9 mouse cellular contexts compared by ENCODE assay signal in genomic region chr6:86004271-86005148, GRCm38 (mm10). TPM values are rescaled to one million over a fixed set of nuclear protein-coding genes. Genes with fewer than 3 reads are reported as not detected.
DNase-seq lines count a peak whose midpoint lies in the region; ATAC-seq and TF ChIP-seq lines count a peak whose summit lies in the region.
"Had no signal": no experiment of that assay in that cellular context is flagged by ENCODE, and none has a peak within 500 bp of the region (broad histone marks: within the 10 kb centered on the region; RNA-seq: fewer than 3 reads in every experiment).

No protein-coding gene starts in this region.

- no peak for TF ChIP-seq POLR2A in bone marrow macrophage, adult 2 months (IDR thresholded peaks at IDR 0.05; ENCODE audit: borderline replicate concordance, low read depth, low read length)
- no peak for TF ChIP-seq POLR2A in embryonic fibroblast, embryonic 13.5 days (IDR thresholded peaks at IDR 0.05; ENCODE audit: low read depth, low read length)
- no peak for TF ChIP-seq POLR2A in limb, embryonic 14.5 days (IDR thresholded peaks at IDR 0.05; ENCODE audit: borderline replicate concordance, extremely low read depth, insufficient read depth, insufficient read length)

- H3K9me3 ChIP-seq in heart, embryonic 10.5 days = no peaks in the 10 kb centered on the region
- no peaks in the 10 kb centered on the region for H3K9me3 ChIP-seq in kidney, embryonic 14.5 days (ENCODE audit: control insufficient read depth, low read length)
- H3K9me3 ChIP-seq in limb, embryonic 14.5 days (ENCODE audit: control insufficient read depth, low read length) = no peaks in the 10 kb centered on the region
- H3K9me3 ChIP-seq in midbrain, postnatal 0 days (ENCODE audit: low read length) = no peaks in the 10 kb centered on the region

- peak overlapping the region; percentile 31 for H3K4me2 ChIP-seq in kidney, embryonic 14.5 days (replicated peaks; ENCODE audit: low read depth, low read length)
- H3K4me2 ChIP-seq in limb, embryonic 14.5 days (replicated peaks; ENCODE audit: low read depth, low read length, severe bottlenecking) = peak overlapping the region; percentile 37
- H3K4me2 ChIP-seq in midbrain, postnatal 0 days (ENCODE audit: low read depth, low read length, poor library complexity, severe bottlenecking) = peak overlapping the region; percentile 45

- H3K4me1 ChIP-seq in bone marrow macrophage, adult 2 months (ENCODE audit: control insufficient read depth, insufficient read depth, low read length) = no peaks in the 10 kb centered on the region
- no peaks in the 10 kb centered on the region for H3K4me1 ChIP-seq in embryonic fibroblast, embryonic 13.5 days (ENCODE audit: control insufficient read depth, insufficient read depth, low read length)
- H3K4me1 ChIP-seq in heart, embryonic 10.5 days = no peaks in the 10 kb centered on the region
- 0 out of 2 replicates have a peak, but pooled peaks cover 2% of the 10 kb centered on the region for H3K4me1 ChIP-seq in kidney, embryonic 14.5 days (ENCODE audit: control insufficient read depth, insufficient read depth, low read length)
- H3K4me1 ChIP-seq in limb, embryonic 14.5 days (ENCODE audit: control insufficient read depth, insufficient read depth, low read length) = no peaks in the 10 kb centered on the region
- H3K4me1 ChIP-seq in midbrain, postnatal 0 days (ENCODE audit: insufficient read depth, low read length) = no peaks in the 10 kb centered on the region

- peak; percentile 93 for ATAC-seq in kidney, embryonic 14.5 days (ENCODE audit: low FRiP score, low TSS enrichment)
- peak; percentile 88 for ATAC-seq in limb, embryonic 14.5 days (ENCODE audit: low FRiP score, low read depth)
- peak; percentile 89 for ATAC-seq in midbrain, postnatal 0 days (ENCODE audit: low FRiP score)

- no peak overlapping the region for H3K4me3 ChIP-seq in bone marrow macrophage, adult 2 months (ENCODE audit: insufficient read depth, low read length)
- no peak overlapping the region for H3K4me3 ChIP-seq in embryonic fibroblast, embryonic 13.5 days (ENCODE audit: insufficient read depth, low read length)
- peak overlapping the region; percentile 40 for H3K4me3 ChIP-seq in heart, embryonic 10.5 days
- H3K4me3 ChIP-seq in kidney, embryonic 14.5 days (ENCODE audit: low read length) = no peak overlapping the region
- H3K4me3 ChIP-seq in limb, embryonic 14.5 days (replicated peaks; ENCODE audit: low read length) = 0 out of 2 replicates have a peak overlapping the region, but pooled peaks have one; percentile 9
- peak overlapping the region; percentile 22 for H3K4me3 ChIP-seq in midbrain, postnatal 0 days (ENCODE audit: low read depth, low read length)

- peak; percentile 82 to 85 for DNase-seq in B cell, adult 2 months
- peak; percentile 93 for DNase-seq in heart, embryonic 10.5 days (ENCODE audit: low spot score)
- peak; percentile 89 for DNase-seq in limb, embryonic 14.5 days (ENCODE audit: low spot score)
- peak; percentile 92 for DNase-seq in midbrain, postnatal 0 days (ENCODE audit: low spot score)
- DNase-seq in spleen, postnatal 14 days (ENCODE audit: low spot score in 2 of 2) = peak; percentile 44 to 61

- no peak overlapping the region for H3K9ac ChIP-seq in kidney, embryonic 14.5 days (ENCODE audit: low read depth, low read length)
- no peak overlapping the region for H3K9ac ChIP-seq in limb, embryonic 14.5 days (ENCODE audit: low read depth, low read length, severe bottlenecking)
- peak overlapping the region; percentile 42 for H3K9ac ChIP-seq in midbrain, postnatal 0 days (replicated peaks; ENCODE audit: low read length, poor library complexity, severe bottlenecking)

- peak; percentile 88 for TF ChIP-seq CTCF in bone marrow macrophage, adult 2 months (IDR thresholded peaks at IDR 0.05; ENCODE audit: low read depth, low read length)
- TF ChIP-seq CTCF in embryonic fibroblast, embryonic 13.5 days (IDR thresholded peaks at IDR 0.05; ENCODE audit: borderline replicate concordance, insufficient read depth, low read length) = peak; percentile 91
- TF ChIP-seq CTCF in midbrain, postnatal 0 days (IDR thresholded peaks at IDR 0.05) = peak; percentile 98

- H3K27me3 ChIP-seq in heart, embryonic 10.5 days (ENCODE audit: insufficient read depth, poor library complexity, severe bottlenecking) = no peaks in the 10 kb centered on the region
- no peaks in the 10 kb centered on the region for H3K27me3 ChIP-seq in kidney, embryonic 14.5 days (ENCODE audit: control insufficient read depth, insufficient read depth, low read length)
- H3K27me3 ChIP-seq in limb, embryonic 14.5 days (ENCODE audit: control insufficient read depth, insufficient read depth, low read length) = no peaks in the 10 kb centered on the region
- H3K27me3 ChIP-seq in midbrain, postnatal 0 days (ENCODE audit: insufficient read depth, low read length) = no peaks in the 10 kb centered on the region

- WGBS in heart, embryonic 10.5 days = 8% methylated on average over 18 of the region's 18 CpGs
- WGBS in kidney, embryonic 14.5 days = 12% methylated on average over 18 of the region's 18 CpGs
- 11% methylated on average over 18 of the region's 18 CpGs for WGBS in limb, embryonic 14.5 days
- 13% methylated on average over 18 of the region's 18 CpGs for WGBS in midbrain, postnatal 0 days

- H3K27ac ChIP-seq in bone marrow macrophage, adult 2 months (ENCODE audit: insufficient read depth, low read depth, low read length) = no peak overlapping the region
- H3K27ac ChIP-seq in embryonic fibroblast, embryonic 13.5 days (ENCODE audit: insufficient read depth, low read length) = no peak overlapping the region
- no peak overlapping the region for H3K27ac ChIP-seq in heart, embryonic 10.5 days
- H3K27ac ChIP-seq in kidney, embryonic 14.5 days (ENCODE audit: low read depth, low read length) = no peak overlapping the region
- no peak overlapping the region for H3K27ac ChIP-seq in limb, embryonic 14.5 days (replicated peaks; ENCODE audit: low read depth, low read length)
- no peak overlapping the region for H3K27ac ChIP-seq in midbrain, postnatal 0 days (ENCODE audit: low read depth, low read length)

- no peaks in the 10 kb centered on the region for H3K36me3 ChIP-seq in heart, embryonic 10.5 days
- no peaks in the 10 kb centered on the region for H3K36me3 ChIP-seq in kidney, embryonic 14.5 days (ENCODE audit: control insufficient read depth, insufficient read depth, low read length)
- no peaks in the 10 kb centered on the region for H3K36me3 ChIP-seq in limb, embryonic 14.5 days (ENCODE audit: control insufficient read depth, insufficient read depth, low read length)
- no peaks in the 10 kb centered on the region for H3K36me3 ChIP-seq in midbrain, postnatal 0 days (ENCODE audit: insufficient read depth, low read length)

RNA-seq across cellular contexts. Expression of gene Figla, which starts 11.5 kb away (rescaled TPM):
- polyA plus RNA-seq in bone marrow macrophage, adult 2 months (2012; ENCODE audit: insufficient read depth, insufficient read length, missing spikeins) = not detected in 2 replicates
- polyA plus RNA-seq in embryonic fibroblast, embryonic 13.5 days (2011; ENCODE audit: insufficient read length, low read depth, missing spikeins) = not detected in 2 replicates
- not detected in 2 replicates for polyA plus RNA-seq in heart, embryonic 10.5 days (2016; fragmentation: Nextera tagmentation; extraction: Ambion mirVana)
- not detected in 2 replicates for polyA plus RNA-seq in kidney, embryonic 14.5 days (2014; fragmentation: Nextera tagmentation; extraction: Ambion mirVana)
- polyA plus RNA-seq in limb, embryonic 14.5 days (2012; rRNA removed) = not detected in 2 replicates
- polyA plus RNA-seq in limb, embryonic 14.5 days (2014; fragmentation: Nextera tagmentation; extraction: Ambion mirVana) = not detected in 2 replicates
- not detected in 2 replicates for total RNA-seq in midbrain, postnatal 0 days (2014; rRNA removed)
- not detected in 2 replicates for polyA plus RNA-seq in midbrain, postnatal 0 days (2015; fragmentation: Nextera tagmentation; extraction: Ambion mirVana)
- total RNA-seq: adrenal gland, postnatal 4 days had no signal

RNA-seq across cellular contexts. Expression of gene Add2, which starts 24.0 kb away (rescaled TPM):
- polyA plus RNA-seq in bone marrow macrophage, adult 2 months (2012; ENCODE audit: insufficient read depth, insufficient read length, missing spikeins) = not detected in 2 replicates
- polyA plus RNA-seq in embryonic fibroblast, embryonic 13.5 days (2011; ENCODE audit: insufficient read length, low read depth, missing spikeins) = 0.11 and 0.17 TPM in 2 replicates
- polyA plus RNA-seq in heart, embryonic 10.5 days (2016; fragmentation: Nextera tagmentation; extraction: Ambion mirVana) = 12.1 and 16.0 TPM in 2 replicates
- 1.9 and 2.6 TPM in 2 replicates for polyA plus RNA-seq in kidney, embryonic 14.5 days (2014; fragmentation: Nextera tagmentation; extraction: Ambion mirVana)
- 2.3 and 2.6 TPM in 2 replicates for polyA plus RNA-seq in limb, embryonic 14.5 days (2012; rRNA removed)
- 1.4 and 2.6 TPM in 2 replicates for polyA plus RNA-seq in limb, embryonic 14.5 days (2014; fragmentation: Nextera tagmentation; extraction: Ambion mirVana)
- 159 and 196 TPM in 2 replicates for total RNA-seq in midbrain, postnatal 0 days (2014; rRNA removed)
- 118 and 124 TPM in 2 replicates for polyA plus RNA-seq in midbrain, postnatal 0 days (2015; fragmentation: Nextera tagmentation; extraction: Ambion mirVana)

RNA-seq across cellular contexts. Expression of gene Dusp11, which starts 43.0 kb away (rescaled TPM):
- 105 and 108 TPM in 2 replicates for polyA plus RNA-seq in bone marrow macrophage, adult 2 months (2012; ENCODE audit: insufficient read depth, insufficient read length, missing spikeins)
- 110 and 114 TPM in 2 replicates for polyA plus RNA-seq in embryonic fibroblast, embryonic 13.5 days (2011; ENCODE audit: insufficient read length, low read depth, missing spikeins)
- polyA plus RNA-seq in heart, embryonic 10.5 days (2016; fragmentation: Nextera tagmentation; extraction: Ambion mirVana) = 38.0 and 39.9 TPM in 2 replicates
- polyA plus RNA-seq in kidney, embryonic 14.5 days (2014; fragmentation: Nextera tagmentation; extraction: Ambion mirVana) = 36.0 and 62.8 TPM in 2 replicates
- 115 and 130 TPM in 2 replicates for polyA plus RNA-seq in limb, embryonic 14.5 days (2012; rRNA removed)
- 46.3 and 56.4 TPM in 2 replicates for polyA plus RNA-seq in limb, embryonic 14.5 days (2014; fragmentation: Nextera tagmentation; extraction: Ambion mirVana)
- 82.8 and 90.2 TPM in 2 replicates for total RNA-seq in midbrain, postnatal 0 days (2014; rRNA removed)
- 26.0 and 36.0 TPM in 2 replicates for polyA plus RNA-seq in midbrain, postnatal 0 days (2015; fragmentation: Nextera tagmentation; extraction: Ambion mirVana)

Comparison
In these comparisons a context has a peak if more than half of its experiments do, and no peak if none do; other contexts are left out.
1. H3K4me3 ChIP-seq: peak in heart, embryonic 10.5 days (single experiment), limb, embryonic 14.5 days (single experiment) and midbrain, postnatal 0 days (single experiment); none in bone marrow macrophage, adult 2 months (single experiment), embryonic fibroblast, embryonic 13.5 days (single experiment) and kidney, embryonic 14.5 days (single experiment).
2. Peak in every context shown above with its lines, with median percentiles within 50 percentile points of each other: DNase-seq, CTCF ChIP-seq, ATAC-seq and H3K4me2 ChIP-seq.